Mouse (Mus musculus) embryonic fibroblast, embryonic 13.5 days (primary cell): ENCODE measurements at regions not wholly inside any gene's neighbourhood (a gene's known extent, or its start where the extent isn't known, plus 50 kb on each side); places are given as distances from the start of the nearest gene placed in this dataset.

ENCODE experiments used
- CTCF ChIP-seq: IDR thresholded peaks from 2 replicates; pipeline ENCODE4 v1.5.1; 2011; ENCODE audit warnings: mild to moderate bottlenecking, control low read depth, low read length, moderate library complexity, borderline replicate concordance; ENCODE audit not compliant: insufficient read depth
- POLR2A ChIP-seq: IDR thresholded peaks from 2 replicates; pipeline ENCODE4 v1.6.1; 2011; ENCODE audit warnings: low read depth, mild to moderate bottlenecking, control low read depth, low read length, moderate library complexity

GRCm38 (mm10) chr11:20480632-20481031 is 62.4 kb upstream of the Sertad2 start:
- TF ChIP-seq POLR2A (no peak), CTCF (no peak)
